Mouse (Mus musculus): ENCODE measurements around the gene Plcb4. TPM values are rescaled to one million over a fixed set of nuclear protein-coding genes. Genes with fewer than 3 reads are reported as not detected.
A peak's percentile ranks its signal among the peaks of the same experiment; 100 is the strongest.
"Not testable (repeated sequence)": the region's sequence is repeated elsewhere in the genome, so short reads cannot be mapped to it uniquely, and the experiment has no call there.

Gene Plcb4
- total RNA-seq, 2 experiments from 2014 or later = 19.5 to 27.3 TPM

GRCm38 (mm10) chr2:135873761-135874160, 214.9 kb downstream of the Plcb4 start:
- intact Hi-C loops (cut with DNase I) = no loop called here
- no peak for DNase-seq

GRCm38 (mm10) chr2:135875549-135875948, 216.7 kb downstream of the Plcb4 start:
- peak in 1 of 2 experiments; percentile 47 for DNase-seq
- intact Hi-C loops (cut with DNase I) = no loop called here

- DNase-seq = no peak
- intact Hi-C loops (cut with DNase I) = no loop called here
Measured at GRCm38 (mm10) chr2:135879356-135879755, 220.5 kb downstream of the Plcb4 start.

- intact Hi-C loops (cut with DNase I) = no loop called here
- no peak for DNase-seq
Measured at GRCm38 (mm10) chr2:135880269-135880760, 221.5 kb downstream of the Plcb4 start.

- DNase-seq = no peak
- intact Hi-C loops (cut with DNase I) = no loop called here
Measured at GRCm38 (mm10) chr2:135883359-135883758, 224.5 kb downstream of the Plcb4 start.

- DNase-seq = no peak
Measured at GRCm38 (mm10) chr2:135884534-135885180, 225.8 kb downstream of the Plcb4 start.

GRCm38 (mm10) chr2:135885607-135886006, 226.8 kb downstream of the Plcb4 start:
- no peak for DNase-seq
- intact Hi-C loops (cut with DNase I) = no loop called here

More at GRCm38 (mm10) chr2:135884534-135885180, 225.8 kb downstream of the Plcb4 start:
- intact Hi-C loops (cut with DNase I) = no loop called here

GRCm38 (mm10) chr2:135886081-135886679, 227.4 kb downstream of the Plcb4 start:
- no peak for DNase-seq
- intact Hi-C loops (cut with DNase I) = no loop called here

- intact Hi-C loops (cut with DNase I) = no loop called here
- DNase-seq = no peak
Measured at GRCm38 (mm10) chr2:135887805-135888204, 229.0 kb downstream of the Plcb4 start.

- intact Hi-C loops (cut with DNase I) = no loop called here
- DNase-seq = no peak
Measured at GRCm38 (mm10) chr2:135888206-135888605, 229.4 kb downstream of the Plcb4 start.

- intact Hi-C loops (cut with DNase I) = no loop called here
- DNase-seq = no peak
Measured at GRCm38 (mm10) chr2:135888767-135889166, 230.0 kb downstream of the Plcb4 start.

- intact Hi-C loops (cut with DNase I) = no loop called here
- no peak for DNase-seq
Measured at GRCm38 (mm10) chr2:135890083-135890482, 231.3 kb downstream of the Plcb4 start.

- DNase-seq = no peak
- intact Hi-C loops (cut with DNase I) = no loop called here
Measured at GRCm38 (mm10) chr2:135891097-135891496, 232.3 kb downstream of the Plcb4 start.

- intact Hi-C loops (cut with DNase I) = no loop called here
- no peak for DNase-seq
Measured at GRCm38 (mm10) chr2:135891686-135892085, 232.9 kb downstream of the Plcb4 start.

- no peak for DNase-seq
- intact Hi-C loops (cut with DNase I) = no loop called here
Measured at GRCm38 (mm10) chr2:135894582-135894981, 235.8 kb downstream of the Plcb4 start.

GRCm38 (mm10) chr2:135898025-135898424, 239.2 kb downstream of the Plcb4 start:
- intact Hi-C loops (cut with DNase I) = no loop called here
- DNase-seq = no peak

- intact Hi-C loops (cut with DNase I); DNase-seq: not testable (repeated sequence)
Measured at GRCm38 (mm10) chr2:135899931-135900330, 241.1 kb downstream of the Plcb4 start.

GRCm38 (mm10) chr2:135901015-135901414, 242.2 kb downstream of the Plcb4 start:
- intact Hi-C loops (cut with DNase I) = no loop called here
- DNase-seq = no peak

GRCm38 (mm10) chr2:135904262-135904661, 245.5 kb downstream of the Plcb4 start:
- intact Hi-C loops (cut with DNase I) = no loop called here
- DNase-seq = no peak

GRCm38 (mm10) chr2:135904791-135905190, 246.0 kb downstream of the Plcb4 start:
- intact Hi-C loops (cut with DNase I) = no loop called here
- DNase-seq = no peak

- DNase-seq = no peak
- intact Hi-C loops (cut with DNase I) = no loop called here
Measured at GRCm38 (mm10) chr2:135914343-135915261, 255.8 kb downstream of the Plcb4 start.
